Mouse (Mus musculus) lung, adult 2 months (tissue): ENCODE measurements around the gene Olfr183.

Experiments used
- CTCF ChIP-seq: fragments of 200-500 bp; IDR thresholded peaks from 2 replicates; pipeline ENCODE4 v1.5.1; 2011; ENCODE audit warnings: mild to moderate bottlenecking, low read length, control low read depth; ENCODE audit not compliant: insufficient read depth
- POLR2A ChIP-seq: fragments of 200-500 bp; IDR thresholded peaks from 2 replicates; pipeline ENCODE4 v1.6.1; 2011; ENCODE audit warnings: low read depth, mild to moderate bottlenecking, control low read depth, low read length, borderline replicate concordance; ENCODE audit errors: extremely low read depth

- TF ChIP-seq POLR2A (no peak), CTCF (no peak)
Observed at GRCm38 (mm10) chr16:59007146-59007545, 12.0 kb downstream of the Olfr183 start.
